In genomic region chr1:56970740-56971141, GRCm38 (mm10) we compare ENCODE assay signal across 8 mouse cellular contexts. TPM values are rescaled to one million over a fixed set of nuclear protein-coding genes. Genes with fewer than 3 reads are reported as not detected.
DNase-seq lines count a peak whose midpoint lies in the region; ATAC-seq and TF ChIP-seq lines count a peak whose summit lies in the region.

No protein-coding gene starts in this region.

- H3K27me3 ChIP-seq in kidney, adult 2 months (replicated peaks; ENCODE audit: control insufficient read depth, insufficient read depth, low read length) = peaks cover 4% of the 10 kb centered on the region; the same call in 1 of the 2 replicates
- peaks cover 51% of the 10 kb centered on the region for H3K27me3 ChIP-seq in hindbrain, embryonic 14.5 days (ENCODE audit: control insufficient read depth, insufficient read depth, low read length)
- peaks cover 42% of the 10 kb centered on the region for H3K27me3 ChIP-seq in lung, postnatal 0 days (replicated peaks; ENCODE audit: insufficient read depth, low read length)

- H3K9me3 ChIP-seq in hindbrain, embryonic 14.5 days (ENCODE audit: control insufficient read depth, low read length) = no peaks in the 10 kb centered on the region
- H3K9me3 ChIP-seq in lung, postnatal 0 days (ENCODE audit: low read length) = no peaks in the 10 kb centered on the region

- H3K4me3 ChIP-seq in kidney, adult 2 months (ENCODE audit: insufficient read depth, low read depth, low read length) = peak overlapping the region; percentile 78
- H3K4me3 ChIP-seq in cortical plate, adult 2 months (ENCODE audit: insufficient read depth, low read length) = peak overlapping the region; percentile 74
- peak overlapping the region; percentile 62 for H3K4me3 ChIP-seq in hindbrain, embryonic 14.5 days (replicated peaks; ENCODE audit: low read length)
- H3K4me3 ChIP-seq in lung, postnatal 0 days (ENCODE audit: low read depth, low read length) = peak overlapping the region; percentile 71

- H3K4me2 ChIP-seq in hindbrain, embryonic 14.5 days (replicated peaks) = peak overlapping the region; percentile 96
- peak overlapping the region; percentile 99 for H3K4me2 ChIP-seq in lung, postnatal 0 days (replicated peaks; ENCODE audit: low read depth, low read length)

- TF ChIP-seq CTCF in kidney, adult 2 months (conservative IDR thresholded peaks at IDR 0.05; ENCODE audit: insufficient read depth, insufficient read length, low read depth, low read length) = no peak
- TF ChIP-seq CTCF in cortical plate, adult 2 months (IDR thresholded peaks at IDR 0.05; ENCODE audit: extremely low read depth, insufficient read depth, low read length) = no peak
- TF ChIP-seq CTCF in lung, postnatal 0 days (IDR thresholded peaks at IDR 0.05) = no peak

- H3K27ac ChIP-seq in kidney, adult 2 months (ENCODE audit: insufficient read depth, low read depth, low read length) = no peak overlapping the region
- H3K27ac ChIP-seq in cortical plate, adult 2 months (ENCODE audit: insufficient read depth, low read length) = peak overlapping the region; percentile 91
- no peak overlapping the region for H3K27ac ChIP-seq in hindbrain, embryonic 14.5 days
- H3K27ac ChIP-seq in lung, postnatal 0 days (ENCODE audit: low read length) = no peak overlapping the region

- TF ChIP-seq POLR2A in kidney, adult 2 months (IDR thresholded peaks at IDR 0.05; ENCODE audit: low read depth, low read length) = no peak
- TF ChIP-seq POLR2A in cortical plate, adult 2 months (IDR thresholded peaks at IDR 0.05; ENCODE audit: extremely low read depth, insufficient read depth, low read length) = no peak

- TF ChIP-seq EP300 in lung, postnatal 0 days (IDR thresholded peaks at IDR 0.05) = no peak

- H3K36me3 ChIP-seq in kidney, adult 2 months (ENCODE audit: control insufficient read depth, insufficient read depth, low read length) = no peaks in the 10 kb centered on the region
- no peaks in the 10 kb centered on the region for H3K36me3 ChIP-seq in hindbrain, embryonic 14.5 days (replicated peaks; ENCODE audit: control insufficient read depth, insufficient read depth)
- no peaks in the 10 kb centered on the region for H3K36me3 ChIP-seq in lung, postnatal 0 days (ENCODE audit: insufficient read depth, low read length)

- peak overlapping the region; percentile 57; the same call in 1 of the 2 replicates for H3K9ac ChIP-seq in hindbrain, embryonic 14.5 days
- H3K9ac ChIP-seq in lung, postnatal 0 days (replicated peaks; ENCODE audit: low read depth) = no peak overlapping the region

- peak; percentile 33 for DNase-seq in kidney, adult 2 months
- DNase-seq in kidney, adult 8-10 months = no peak
- no peak for DNase-seq in hindbrain, embryonic 14.5 days (ENCODE audit: low spot score)
- DNase-seq in lung, postnatal 0 days (ENCODE audit: low spot score) = peak; percentile 21
- no peak for DNase-seq in frontal cortex, adult 2 months (ENCODE audit: extremely low spot score in 1 of 2, low spot score in 1 of 2)
- DNase-seq in urinary bladder, postnatal 25 days (ENCODE audit: low spot score) = no peak

- H3K4me1 ChIP-seq in kidney, adult 2 months (ENCODE audit: control insufficient read depth, insufficient read depth, low read length) = peaks cover 7% of the 10 kb centered on the region; the same call in 1 of the 2 replicates
- no peaks in the 10 kb centered on the region for H3K4me1 ChIP-seq in cortical plate, adult 2 months (ENCODE audit: control insufficient read depth, insufficient read depth, low read length)
- H3K4me1 ChIP-seq in hindbrain, embryonic 14.5 days (replicated peaks; ENCODE audit: control insufficient read depth, insufficient read depth, low read length) = peaks cover 19% of the 10 kb centered on the region
- peaks cover 3% of the 10 kb centered on the region for H3K4me1 ChIP-seq in lung, postnatal 0 days (ENCODE audit: insufficient read depth, low read depth, low read length)

- 3% methylated on average over 27 of the region's 27 CpGs for WGBS in kidney, adult 2 months
- WGBS in hindbrain, embryonic 14.5 days = 1% methylated on average over 27 of the region's 27 CpGs
- 1% methylated on average over 27 of the region's 27 CpGs for WGBS in lung, postnatal 0 days

- ATAC-seq in hindbrain, embryonic 14.5 days (ENCODE audit: low FRiP score) = no peak
- no peak for ATAC-seq in lung, postnatal 0 days
- no peak for ATAC-seq in granulocyte monocyte progenitor cell, adult 5-6 weeks (replicated peaks; ENCODE audit: poor library complexity, severe bottlenecking)

RNA-seq across cellular contexts. Expression of gene Satb2, which starts 7.7 kb away (rescaled TPM):
- 4.7 and 5.4 TPM in 2 replicates for polyA plus RNA-seq in kidney, adult 2 months (2012; rRNA removed)
- 34.5 and 35.4 TPM in 2 replicates for polyA plus RNA-seq in cortical plate, adult 2 months (2012; rRNA removed)
- 0.96 and 1.2 TPM in 2 replicates for polyA plus RNA-seq in hindbrain, embryonic 14.5 days (2014; fragmentation: Nextera tagmentation; extraction: Ambion mirVana)
- 0.17 TPM in 2 replicates for polyA plus RNA-seq in lung, postnatal 0 days (2015; fragmentation: Nextera tagmentation; extraction: Ambion mirVana)
- 1.0 and 1.9 TPM in 2 replicates for total RNA-seq in granulocyte monocyte progenitor cell, adult 5-6 weeks (2014; fragmentation: Nextera tagmentation)
- 0.56 and 7.2 TPM in 2 replicates for total RNA-seq in granulocyte monocyte progenitor cell, adult 5-6 weeks (2017)
- 14.6 and 16.3 TPM in 2 replicates for polyA plus RNA-seq in frontal cortex, adult 2 months (2012; rRNA removed)

Comparison
In these comparisons a context has a peak if more than half of its experiments do, and no peak if none do; other contexts are left out.
1. DNase-seq: peak in kidney, adult 2 months (single experiment) and lung, postnatal 0 days (single experiment); none in kidney, adult 8-10 months (0 of 2), hindbrain, embryonic 14.5 days (single experiment), frontal cortex, adult 2 months (0 of 2) and urinary bladder, postnatal 25 days (single experiment).
2. Peak in every context shown above with its lines, with median percentiles within 50 percentile points of each other: H3K4me3 ChIP-seq.